Comparison of ENCODE assay signal across 6 mouse cellular contexts in the genomic region with DNA sequence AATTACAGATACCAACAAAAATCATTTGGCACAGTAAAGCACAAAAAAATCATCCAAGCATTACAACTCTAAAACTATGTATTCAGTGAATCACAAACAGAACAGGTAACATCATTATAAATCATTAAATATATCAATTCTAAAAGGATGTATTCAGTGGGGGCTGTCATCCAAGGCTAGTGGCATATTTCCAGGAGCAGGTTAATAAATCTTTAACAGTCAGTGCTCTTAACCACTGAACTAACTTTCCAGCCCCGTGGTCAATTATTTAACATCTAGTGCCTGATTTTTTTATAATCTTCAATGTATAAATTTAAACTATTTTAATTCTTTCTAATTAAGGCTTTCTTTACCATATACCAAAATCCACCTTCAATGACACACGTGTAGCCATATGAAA. TPM values are rescaled to one million over a fixed set of nuclear protein-coding genes. Genes with fewer than 3 reads are reported as not detected.
A peak's percentile ranks its signal among the peaks of the same experiment; 100 is the strongest.
DNase-seq lines count a peak whose midpoint lies in the region; TF ChIP-seq lines count a peak whose summit lies in the region.
"Not testable (repeated sequence)": the region's sequence is repeated elsewhere in the genome, so short reads cannot be mapped to it uniquely, and the experiment has no call there.
"Had no signal": no experiment of that assay in that cellular context is flagged by ENCODE, and none has a peak within 500 bp of the region (broad histone marks: within the 10 kb centered on the region; RNA-seq: fewer than 3 reads in every experiment).

No protein-coding gene starts in this region.

- 33% methylated on average over 2 of the region's 2 CpGs for WGBS in kidney, adult 2 months

- not testable (repeated sequence) for TF ChIP-seq CTCF in kidney, adult 2 months (conservative IDR thresholded peaks at IDR 0.05; ENCODE audit: insufficient read depth, insufficient read length, low read depth, low read length)

- not testable (repeated sequence) for TF ChIP-seq POLR2A in kidney, adult 2 months (IDR thresholded peaks at IDR 0.05; ENCODE audit: low read depth, low read length)

- not testable (repeated sequence) for H3K4me1 ChIP-seq in kidney, adult 2 months (ENCODE audit: control insufficient read depth, insufficient read depth, low read length)

- H3K4me3 ChIP-seq in kidney, adult 2 months (ENCODE audit: insufficient read depth, low read depth, low read length): not testable (repeated sequence)

- not testable (repeated sequence) for H3K36me3 ChIP-seq in kidney, adult 2 months (ENCODE audit: control insufficient read depth, insufficient read depth, low read length)

- H3K27me3 ChIP-seq in kidney, adult 2 months (replicated peaks; ENCODE audit: control insufficient read depth, insufficient read depth, low read length): not testable (repeated sequence)

- DNase-seq in kidney, adult 2 months: peak; percentile 55
- peak; percentile 16 to 27 for DNase-seq in kidney, adult 8-10 months
- peak; percentile 61 for DNase-seq in kidney, adult 9 months
- DNase-seq in kidney, postnatal 14 days: peak; percentile 8
- DNase-seq in kidney, postnatal 36 days: peak; percentile 12 to 41

- not testable (repeated sequence) for H3K27ac ChIP-seq in kidney, adult 2 months (ENCODE audit: insufficient read depth, low read depth, low read length)

RNA-seq across cellular contexts. Expression of a gene that starts 10.3 kb away (rescaled TPM):
- 0.20 TPM in 2 replicates for polyA plus RNA-seq in kidney, adult 2 months (2012; rRNA removed)
- polyA plus RNA-seq: G1E had no signal

Comparison
In these comparisons a context has a peak if more than half of its experiments do, and no peak if none do; other contexts are left out.
1. DNase-seq: peak in every context shown above with its lines; median percentile 61 in kidney, adult 9 months; 55 in kidney, adult 2 months; 26 in kidney, postnatal 36 days; 22 in kidney, adult 8-10 months; 8 in kidney, postnatal 14 days.